Mouse (Mus musculus) limb, embryonic 14.5 days (tissue): Measurements from ENCODE around the gene Tmem14a. TPM values are rescaled to one million over a fixed set of nuclear protein-coding genes. Genes with fewer than 3 reads are reported as not detected.
"Not testable (repeated sequence)": the region's sequence is repeated elsewhere in the genome, so short reads cannot be mapped to it uniquely, and the experiment has no call there.

Experiments used
- ATAC-seq: fragments of 200-750 bp; cut with Nextera tagmentation; 2 replicates; pipeline ENCODE4 v1.8.0; 2017; ENCODE audit warnings: low read depth, moderate number of reproducible peaks, moderate TSS enrichment; ENCODE audit not compliant: low FRiP score
- DNase-seq: peaks from one replicate; pipeline ENCODE4 v3.0.0-alpha.2; 2015; ENCODE audit warnings: low spot score
- H3K27ac ChIP-seq: fragments of 300-500 bp; sonication (generic); replicated peaks from 2 replicates; pipeline ENCODE4 v1.5.1; 2014; ENCODE audit warnings: low read depth, mild to moderate bottlenecking, low read length, moderate library complexity, mixed read lengths
- H3K27me3 ChIP-seq: fragments of 300-500 bp; sonication (generic); 2 replicates; pipeline ENCODE4 v1.6.1; 2014; ENCODE audit warnings: low read length, mixed read lengths; ENCODE audit not compliant: control insufficient read depth, insufficient read depth
- H3K36me3 ChIP-seq: fragments of 300-500 bp; sonication (generic); 2 replicates; pipeline ENCODE4 v1.6.1; 2014; ENCODE audit warnings: mild to moderate bottlenecking, low read length, moderate library complexity, mixed read lengths; ENCODE audit not compliant: control insufficient read depth, insufficient read depth
- H3K4me1 ChIP-seq: fragments of 300-500 bp; sonication (generic); 2 replicates; pipeline ENCODE4 v1.6.1; 2014; ENCODE audit warnings: antibody characterized with exemption, low read length, mixed read lengths; ENCODE audit not compliant: control insufficient read depth, insufficient read depth
- H3K4me2 ChIP-seq: fragments of 300-500 bp; sonication (generic); replicated peaks from 2 replicates; pipeline ENCODE4 v1.6.1; 2014; ENCODE audit warnings: low read depth, mild to moderate bottlenecking, low read length, moderate library complexity; ENCODE audit not compliant: severe bottlenecking
- H3K4me3 ChIP-seq: fragments of 300-500 bp; sonication (generic); replicated peaks from 2 replicates; pipeline ENCODE4 v1.5.1; 2014; ENCODE audit warnings: low read length
- H3K9ac ChIP-seq: fragments of 300-500 bp; sonication (generic); 2 replicates; pipeline ENCODE4 v1.6.1; 2014; ENCODE audit warnings: mild to moderate bottlenecking, low read depth, low read length, moderate library complexity; ENCODE audit not compliant: severe bottlenecking
- H3K9me3 ChIP-seq: fragments of 300-500 bp; sonication (generic); 2 replicates; pipeline ENCODE4 v1.6.1; 2016; ENCODE audit warnings: low read length; ENCODE audit not compliant: control insufficient read depth
- POLR2A ChIP-seq: fragments of 200-500 bp; IDR thresholded peaks from 2 replicates; pipeline ENCODE4 v1.8.0; 2012; ENCODE audit warnings: inconsistent platforms, mild to moderate bottlenecking, moderate library complexity, borderline replicate concordance; ENCODE audit not compliant: insufficient read depth, insufficient read length; ENCODE audit errors: extremely low read depth
- WGBS: fragments of 180-500 bp; shearing (Covaris S2); extraction: QIAGEN DNeasy Blood & Tissue Kit; methylation state at CpG from one replicate; pipeline ENCODE4 v1.1.7; 2014; 5-methylcytosine and 5-hydroxymethylcytosine counted together
- polyA plus RNA-seq, 2 experiments: library from polyadenylated mRNA; depleted of rRNA in 1 of 2; stranded (reverse) in 1 of 2; unstranded in 1 of 2; fragments of >200 nt; fragmentation: Nextera tagmentation in 1 of 2; extraction: Ambion mirVana in 1 of 2; gene quantifications; 2 replicates each; pipeline versions ENCODE4 v1.2.1 to v1.2.3; 2012 to 2014

Tmem14a gene
- polyA plus RNA-seq, 2 experiments: 9.3 to 9.5 TPM

- Histone ChIP-seq H3K4me1 (no peaks in the 10 kb centered on the region), H3K9me3 (no peaks in the 10 kb centered on the region), H3K27ac (no peak overlapping the region), H3K4me2 (peak overlapping the region; percentile 57), H3K36me3 (no peaks in the 10 kb centered on the region), H3K4me3 (peak overlapping the region; percentile 26), H3K9ac (peak overlapping the region; percentile 37; the same call in 1 of the 2 replicates), H3K27me3 (no peaks in the 10 kb centered on the region)
- DNase-seq (peak; percentile 63), ATAC-seq (peak; percentile 48; the same call in 1 of the 2 replicates)
- 26% methylated on average over 18 of the region's 18 CpGs for WGBS
- no peak for TF ChIP-seq POLR2A
Measured at GRCm38 (mm10) chr1:21271343-21272055, 53.1 kb downstream of the Tmem14a start.

- Histone ChIP-seq H3K9ac (peak overlapping the region; percentile 37), H3K4me3 (peak overlapping the region; percentile 26)
- no peak; the same call in 1 of the 2 replicates for ATAC-seq
Measured at GRCm38 (mm10) chr1:21272056-21272431, 53.7 kb downstream of the Tmem14a start.

GRCm38 (mm10) chr1:21273091-21273490 lies 54.7 kb downstream of the Tmem14a start:
- Histone ChIP-seq H3K27me3 (no peaks in the 10 kb centered on the region), H3K9ac (no peak overlapping the region), H3K4me1 (no peaks in the 10 kb centered on the region), H3K36me3 (no peaks in the 10 kb centered on the region), H3K27ac (no peak overlapping the region), H3K4me3 (no peak overlapping the region), H3K4me2 (no peak overlapping the region), H3K9me3 (no peaks in the 10 kb centered on the region)
- ATAC-seq (no peak), DNase-seq (no peak)
- WGBS: 93% methylated on average over 6 of the region's 6 CpGs
- TF ChIP-seq POLR2A: no peak

More at GRCm38 (mm10) chr1:21272056-21272431, 53.7 kb downstream of the Tmem14a start:
- H3K27ac ChIP-seq: no peak overlapping the region
- DNase-seq: peak; percentile 14
- H3K36me3 ChIP-seq: no peaks in the 10 kb centered on the region
- WGBS: 21% methylated on average over 14 of the region's 14 CpGs
- no peaks in the 10 kb centered on the region for H3K27me3 ChIP-seq
- H3K4me2 ChIP-seq: peak overlapping the region; percentile 57
- no peak for TF ChIP-seq POLR2A
- H3K4me1 ChIP-seq: no peaks in the 10 kb centered on the region
- H3K9me3 ChIP-seq: no peaks in the 10 kb centered on the region

GRCm38 (mm10) chr1:21274437-21275040 lies 56.2 kb downstream of the Tmem14a start:
- ATAC-seq (no peak), DNase-seq (no peak)
- Histone ChIP-seq H3K36me3 (no peaks in the 10 kb centered on the region), H3K9ac (no peak overlapping the region), H3K4me2 (no peak overlapping the region), H3K4me3 (no peak overlapping the region), H3K4me1 (no peaks in the 10 kb centered on the region), H3K27ac (no peak overlapping the region), H3K9me3 (no peaks in the 10 kb centered on the region), H3K27me3 (no peaks in the 10 kb centered on the region)
- WGBS: 68% methylated on average over 2 of the region's 2 CpGs
- TF ChIP-seq POLR2A: no peak

- not testable (repeated sequence) for H3K4me2 ChIP-seq, DNase-seq, H3K27me3 ChIP-seq, H3K27ac ChIP-seq, H3K9ac ChIP-seq, H3K36me3 ChIP-seq, ATAC-seq, H3K4me3 ChIP-seq, H3K4me1 ChIP-seq, H3K9me3 ChIP-seq
- WGBS: 79% methylated on average over 5 of the region's 5 CpGs
Measured at GRCm38 (mm10) chr1:21275366-21275765, 57.0 kb downstream of the Tmem14a start.

- not testable (repeated sequence) for H3K36me3 ChIP-seq, DNase-seq, ATAC-seq, H3K4me2 ChIP-seq, H3K4me3 ChIP-seq, H3K27me3 ChIP-seq, H3K27ac ChIP-seq, H3K4me1 ChIP-seq, H3K9ac ChIP-seq, H3K9me3 ChIP-seq
- WGBS: 67% methylated on average over 1 of the region's 2 CpGs
Measured at GRCm38 (mm10) chr1:21276158-21276557, 57.8 kb downstream of the Tmem14a start.
